Mouse (Mus musculus): ENCODE measurements at regions not wholly inside any gene's neighbourhood (a gene's known extent, or its start where the extent isn't known, plus 50 kb on each side); places are given as distances from the start of the nearest gene placed in this dataset.

- TF ChIP-seq POLR2A (IDR thresholded peaks at IDR 0.05; ENCODE audit: control insufficient read depth, low read depth, low read length): no peak
- TF ChIP-seq CTCF (IDR thresholded peaks at IDR 0.05; ENCODE audit: control insufficient read depth, insufficient read depth, insufficient replicate concordance, low read depth, low read length): no peak
Observed at GRCm38 (mm10) chr4:150743103-150743502, 91.1 kb upstream of the Slc45a1 start.
